Mouse (Mus musculus): Measurements from ENCODE around the gene Rtbdn.

- TF ChIP-seq CTCF (IDR thresholded peaks at IDR 0.05; ENCODE audit: borderline replicate concordance, control insufficient read depth, extremely low read depth, insufficient read depth, low read length, poor library complexity): no peak
- TF ChIP-seq POLR2A (IDR thresholded peaks at IDR 0.05; ENCODE audit: control insufficient read depth, extremely low read depth, insufficient read depth, low read length, poor library complexity): no peak
These were observed 2.2 kb upstream of the Rtbdn start for GRCm38 (mm10) chr8:84944478-84945160.

Data from thymus, adult 2 months (tissue).